Mouse (Mus musculus) heart, embryonic 11.5 days (tissue): ENCODE data around the gene Acot11. TPM values are rescaled to one million over a fixed set of nuclear protein-coding genes. Genes with fewer than 3 reads are reported as not detected.
"Not testable (repeated sequence)": the region's sequence is repeated elsewhere in the genome, so short reads cannot be mapped to it uniquely, and the experiment has no call there.

Experiments
- ATAC-seq: fragments of 200-750 bp; cut with Nextera tagmentation; replicated peaks from 2 replicates; pipeline ENCODE4 v1.8.0; 2017; ENCODE audit warnings: moderate library complexity; ENCODE audit not compliant: insufficient number of reproducible peaks, low FRiP score, low TSS enrichment
- H3K27ac ChIP-seq: fragments of 300-500 bp; sonication (generic); 2 replicates; pipeline ENCODE4 v1.5.1; 2014; ENCODE audit warnings: mild to moderate bottlenecking, low read depth, low read length
- H3K27me3 ChIP-seq: fragments of 300-500 bp; sonication (generic); 2 replicates; pipeline ENCODE4 v1.6.1; 2014; ENCODE audit warnings: mild to moderate bottlenecking, low read length, mixed read lengths; ENCODE audit not compliant: control insufficient read depth, insufficient read depth
- H3K36me3 ChIP-seq: fragments of 300-500 bp; sonication (generic); 2 replicates; pipeline ENCODE4 v1.6.1; 2014; ENCODE audit warnings: mild to moderate bottlenecking, low read length, moderate library complexity, mixed read lengths; ENCODE audit not compliant: control insufficient read depth, insufficient read depth
- H3K4me1 ChIP-seq: fragments of 300-500 bp; sonication (generic); 2 replicates; pipeline ENCODE4 v1.6.1; 2014; ENCODE audit warnings: low read length; ENCODE audit not compliant: control insufficient read depth, insufficient read depth
- H3K4me2 ChIP-seq: fragments of 300-500 bp; sonication (generic); 2 replicates; pipeline ENCODE4 v1.6.1; 2014; ENCODE audit warnings: mild to moderate bottlenecking, moderate library complexity
- H3K4me3 ChIP-seq: fragments of 300-500 bp; sonication (generic); 2 replicates; pipeline ENCODE4 v1.5.1; 2014; ENCODE audit warnings: low read depth, low read length
- H3K9ac ChIP-seq: fragments of 300-500 bp; sonication (generic); 2 replicates; pipeline ENCODE4 v1.6.1; 2014; ENCODE audit warnings: mild to moderate bottlenecking, low read depth, low read length, moderate library complexity
- H3K9me3 ChIP-seq: fragments of 300-500 bp; sonication (generic); replicated peaks from 2 replicates; pipeline ENCODE4 v1.6.1; 2016; ENCODE audit warnings: low read length; ENCODE audit not compliant: control insufficient read depth
- WGBS: fragments of 180-500 bp; shearing (Covaris S2); extraction: QIAGEN DNeasy Blood & Tissue Kit; methylation state at CpG from one replicate; pipeline ENCODE4 v1.1.7; 2014; ENCODE audit not compliant: insufficient replicate concordance; 5-methylcytosine and 5-hydroxymethylcytosine counted together
- polyA plus RNA-seq: library from polyadenylated mRNA; unstranded; fragments of >200 nt; fragmentation: Nextera tagmentation; extraction: Ambion mirVana; gene quantifications from 2 replicates; pipeline ENCODE4 v1.2.1, GENCODE M21; 2014

Gene Acot11
- polyA plus RNA-seq, 1 experiment from 2014 or later, result 3.0 TPM

- H3K36me3 ChIP-seq, result no peaks in the 10 kb centered on the region
- H3K9me3 ChIP-seq, result no peaks in the 10 kb centered on the region
- peaks cover 26% of the 10 kb centered on the region for H3K4me1 ChIP-seq
- H3K4me2 ChIP-seq, result peak overlapping the region; percentile 81
- H3K4me3 ChIP-seq, result no peak overlapping the region
- H3K9ac ChIP-seq, result no peak overlapping the region
- ATAC-seq, result no peak
- 62% methylated on average over 4 of the region's 4 CpGs for WGBS
- peak overlapping the region; percentile 37 for H3K27ac ChIP-seq
- H3K27me3 ChIP-seq, result 0 out of 2 replicates have a peak, but pooled peaks cover 2% of the 10 kb centered on the region
These were observed 1.0 kb downstream of the Acot11 start for GRCm38 (mm10) chr4:106803781-106804180.

GRCm38 (mm10) chr4:106799772-106800336, 4.9 kb downstream of the Acot11 start:
- Histone ChIP-seq H3K27me3 (0 out of 2 replicates have a peak, but pooled peaks cover 2% of the 10 kb centered on the region), H3K4me2 (peak overlapping the region; percentile 57), H3K9me3 (no peaks in the 10 kb centered on the region), H3K36me3 (no peaks in the 10 kb centered on the region), H3K9ac (no peak overlapping the region; the same call in 1 of the 2 replicates), H3K4me3 (peak overlapping the region; percentile 31), H3K4me1 (peaks cover 28% of the 10 kb centered on the region), H3K27ac (no peak overlapping the region)
- WGBS, result 9% methylated on average over 15 of the region's 15 CpGs
- peak; percentile 77; the same call in 1 of the 2 replicates for ATAC-seq

- WGBS, result 52% methylated on average over 10 of the region's 10 CpGs
- no peak overlapping the region; the same call in 1 of the 2 replicates for H3K27ac ChIP-seq
- peak overlapping the region; percentile 36; the same call in 1 of the 2 replicates for H3K9ac ChIP-seq
- 0 out of 2 replicates have a peak, but pooled peaks cover 2% of the 10 kb centered on the region for H3K27me3 ChIP-seq
- peaks cover 22% of the 10 kb centered on the region for H3K4me1 ChIP-seq
- H3K4me2 ChIP-seq, result peak overlapping the region; percentile 57
- H3K36me3 ChIP-seq, result no peaks in the 10 kb centered on the region
- no peak for ATAC-seq
- peak overlapping the region; percentile 31 for H3K4me3 ChIP-seq
- no peaks in the 10 kb centered on the region for H3K9me3 ChIP-seq
These were observed 5.8 kb downstream of the Acot11 start for GRCm38 (mm10) chr4:106798908-106799546.

GRCm38 (mm10) chr4:106795289-106795688, 9.5 kb downstream of the Acot11 start:
- Histone ChIP-seq H3K27me3 (no peaks in the 10 kb centered on the region), H3K4me1 (peaks cover 20% of the 10 kb centered on the region), H3K9ac (no peak overlapping the region), H3K4me3 (no peak overlapping the region), H3K27ac (no peak overlapping the region), H3K4me2 (no peak overlapping the region), H3K36me3 (no peaks in the 10 kb centered on the region), H3K9me3 (no peaks in the 10 kb centered on the region)
- WGBS, result 80% methylated on average over 2 of the region's 2 CpGs
- ATAC-seq, result no peak

GRCm38 (mm10) chr4:106794247-106794646, 10.6 kb downstream of the Acot11 start:
- Histone ChIP-seq H3K4me1 (peaks cover 10% of the 10 kb centered on the region), H3K27ac (no peak overlapping the region), H3K4me3 (no peak overlapping the region), H3K36me3 (no peaks in the 10 kb centered on the region), H3K9ac (no peak overlapping the region), H3K9me3 (no peaks in the 10 kb centered on the region), H3K27me3 (no peaks in the 10 kb centered on the region), H3K4me2 (no peak overlapping the region)
- ATAC-seq, result no peak
- WGBS, result 74% methylated on average over 7 of the region's 7 CpGs

- not testable (repeated sequence) for ATAC-seq, H3K4me3 ChIP-seq, H3K36me3 ChIP-seq, H3K9me3 ChIP-seq, H3K4me1 ChIP-seq, H3K4me2 ChIP-seq, H3K27ac ChIP-seq, H3K9ac ChIP-seq, H3K27me3 ChIP-seq
- WGBS, result 88% methylated on average over 9 of the region's 9 CpGs
These were observed 11.0 kb downstream of the Acot11 start for GRCm38 (mm10) chr4:106793826-106794225.

GRCm38 (mm10) chr4:106792276-106792675, 12.5 kb downstream of the Acot11 start:
- peak; percentile 81 for ATAC-seq
- Histone ChIP-seq H3K36me3 (no peaks in the 10 kb centered on the region), H3K27me3 (no peaks in the 10 kb centered on the region), H3K9me3 (no peaks in the 10 kb centered on the region), H3K27ac (0 out of 2 replicates have a peak overlapping the region, but pooled peaks have one; percentile 35), H3K4me3 (no peak overlapping the region), H3K4me1 (peaks cover 14% of the 10 kb centered on the region), H3K9ac (no peak overlapping the region), H3K4me2 (no peak overlapping the region)

- H3K4me2 ChIP-seq, result no peak overlapping the region
- H3K27me3 ChIP-seq, result no peaks in the 10 kb centered on the region
- 85% methylated on average over 1 of the region's 1 CpGs for WGBS
- peaks cover 27% of the 10 kb centered on the region for H3K4me1 ChIP-seq
- 0 out of 2 replicates have a peak, but pooled peaks have one; percentile 40 for ATAC-seq
- no peaks in the 10 kb centered on the region for H3K9me3 ChIP-seq
- no peak overlapping the region for H3K9ac ChIP-seq
- no peak overlapping the region for H3K4me3 ChIP-seq
- peak overlapping the region; percentile 29; the same call in 1 of the 2 replicates for H3K27ac ChIP-seq
- no peaks in the 10 kb centered on the region for H3K36me3 ChIP-seq
These were observed 13.9 kb downstream of the Acot11 start for GRCm38 (mm10) chr4:106790938-106791337.
